ENCODE assay signal across 21 mouse cellular contexts in the genomic region with DNA sequence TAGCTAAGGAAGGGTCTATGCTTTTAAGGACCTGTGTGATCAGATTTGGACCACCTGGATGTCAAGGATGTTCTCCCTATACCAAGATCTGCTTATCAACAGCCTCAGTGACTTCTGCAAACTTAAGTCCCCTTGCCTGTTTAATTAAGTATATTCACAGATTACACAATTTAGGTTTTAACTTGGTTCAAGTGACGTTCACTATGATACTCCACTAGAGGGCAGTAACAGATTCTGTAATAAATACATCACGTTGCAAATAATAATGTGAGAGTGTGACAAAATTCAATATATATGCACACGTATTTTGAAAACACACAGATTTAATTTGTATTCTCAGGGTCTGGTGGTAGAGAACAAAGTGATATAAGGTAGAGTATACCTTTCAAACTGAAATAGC. TPM values are rescaled to one million over a fixed set of nuclear protein-coding genes. Genes with fewer than 3 reads are reported as not detected.
DNase-seq lines count a peak whose midpoint lies in the region; ATAC-seq and TF ChIP-seq lines count a peak whose summit lies in the region.
"Had no signal": no experiment of that assay in that cellular context is flagged by ENCODE, and none has a peak within 500 bp of the region (broad histone marks: within the 10 kb centered on the region; RNA-seq: fewer than 3 reads in every experiment).

No protein-coding gene starts in this region.

- H3K9me3 ChIP-seq in midbrain, embryonic 14.5 days (ENCODE audit: control insufficient read depth, low read length): no peaks in the 10 kb centered on the region
- no peaks in the 10 kb centered on the region for H3K9me3 ChIP-seq in midbrain, embryonic 15.5 days
- H3K9me3 ChIP-seq: embryonic facial prominence, embryonic 15.5 days; liver, embryonic 15.5 days had no signal

- no peak for TF ChIP-seq POLR2A in heart, adult 2 months (IDR thresholded peaks at IDR 0.05; ENCODE audit: insufficient read depth, low read depth, low read length)

- intact Hi-C loops in heart, adult 2 months (cut with DNase I): loop anchor here (5.0 kb wide), 1 partner anchor 265 kb away; no protein-coding TSS in a partner anchor
- intact Hi-C loops in heart, postnatal 10 days (cut with DNase I): loop anchor here (2.0 kb wide), 1 partner anchor 266 kb away; no protein-coding TSS in a partner anchor

- WGBS in heart, adult 2 months: 26% methylated on average over 3 of the region's 3 CpGs
- WGBS in midbrain, embryonic 14.5 days: 38% methylated on average over 3 of the region's 3 CpGs
- WGBS in midbrain, embryonic 15.5 days: 34% methylated on average over 3 of the region's 3 CpGs

- H3K27ac ChIP-seq in heart, adult 2 months: no peak overlapping the region
- no peak overlapping the region for H3K27ac ChIP-seq in midbrain, embryonic 14.5 days (replicated peaks; ENCODE audit: low read depth, low read length)
- H3K27ac ChIP-seq in midbrain, embryonic 15.5 days: no peak overlapping the region
- H3K27ac ChIP-seq: embryonic facial prominence, embryonic 15.5 days; liver, embryonic 15.5 days had no signal

- no peak for ATAC-seq in midbrain, embryonic 14.5 days (ENCODE audit: low FRiP score, low TSS enrichment)
- ATAC-seq in midbrain, embryonic 15.5 days (replicated peaks): no peak

- H3K4me1 ChIP-seq in heart, adult 2 months (ENCODE audit: control insufficient read depth, insufficient read depth, low read length): no peaks in the 10 kb centered on the region
- no peaks in the 10 kb centered on the region for H3K4me1 ChIP-seq in midbrain, embryonic 14.5 days (ENCODE audit: control insufficient read depth, insufficient read depth, low read length)
- H3K4me1 ChIP-seq in midbrain, embryonic 15.5 days: no peaks in the 10 kb centered on the region
- H3K4me1 ChIP-seq: embryonic facial prominence, embryonic 15.5 days; liver, embryonic 15.5 days had no signal

- no peak overlapping the region for H3K4me2 ChIP-seq in midbrain, embryonic 14.5 days (ENCODE audit: low read length)
- no peak overlapping the region for H3K4me2 ChIP-seq in midbrain, embryonic 15.5 days
- H3K4me2 ChIP-seq: embryonic facial prominence, embryonic 15.5 days; liver, embryonic 15.5 days; midbrain, embryonic 11.5 days had no signal

- H3K27me3 ChIP-seq in heart, adult 2 months (ENCODE audit: control insufficient read depth, insufficient read depth, low read length): no peaks in the 10 kb centered on the region
- no peaks in the 10 kb centered on the region for H3K27me3 ChIP-seq in midbrain, embryonic 14.5 days (ENCODE audit: control insufficient read depth, insufficient read depth, low read length)
- H3K27me3 ChIP-seq in midbrain, embryonic 15.5 days (replicated peaks): no peaks in the 10 kb centered on the region
- H3K27me3 ChIP-seq: embryonic facial prominence, embryonic 15.5 days; liver, embryonic 15.5 days had no signal

- no peaks in the 10 kb centered on the region for H3K36me3 ChIP-seq in heart, adult 2 months (ENCODE audit: control insufficient read depth, insufficient read depth, low read length)
- no peaks in the 10 kb centered on the region for H3K36me3 ChIP-seq in midbrain, embryonic 14.5 days (ENCODE audit: control insufficient read depth, insufficient read depth, low read length)
- H3K36me3 ChIP-seq in midbrain, embryonic 15.5 days (replicated peaks): no peaks in the 10 kb centered on the region
- H3K36me3 ChIP-seq: embryonic facial prominence, embryonic 15.5 days; liver, embryonic 15.5 days had no signal

- H3K79me2 ChIP-seq in heart, adult 2 months (replicated peaks; ENCODE audit: control insufficient read depth, insufficient read depth, low read length): no peaks in the 10 kb centered on the region

- H3K4me3 ChIP-seq in heart, adult 2 months: no peak overlapping the region
- no peak overlapping the region for H3K4me3 ChIP-seq in midbrain, embryonic 14.5 days (replicated peaks; ENCODE audit: low read depth, low read length)
- no peak overlapping the region for H3K4me3 ChIP-seq in midbrain, embryonic 15.5 days
- H3K4me3 ChIP-seq: embryonic facial prominence, embryonic 15.5 days; liver, embryonic 15.5 days had no signal

- TF ChIP-seq CTCF in heart, adult 2 months (IDR thresholded peaks at IDR 0.05): peak; percentile 65

- DNase-seq in heart, adult 2 months: no peak
- DNase-seq in heart, postnatal 10 days: no peak
- DNase-seq in midbrain, embryonic 14.5 days: peak; percentile 67
- peak; percentile 7 for DNase-seq in c-Kit-positive CD71-negative TER-119-negative erythroid progenitor cells, embryonic 14.5 days (ENCODE audit: low read depth)
- DNase-seq in right cerebral cortex, adult 18-20 months: no peak
- no peak for DNase-seq in heart, postnatal 4 days
- no peak for DNase-seq in heart, adult 9 months (ENCODE audit: low spot score in 2 of 2)
- DNase-seq: adrenal gland, adult 8-10 months; cerebellum, adult 11-12 months; heart, postnatal 36 days; kidney, postnatal 14 days; spleen, adult 18-20 months; thymus, postnatal 36 days had no signal

- no peak overlapping the region for H3K9ac ChIP-seq in heart, adult 2 months (ENCODE audit: low read depth, low read length)
- H3K9ac ChIP-seq in midbrain, embryonic 14.5 days (replicated peaks; ENCODE audit: low read length): no peak overlapping the region
- no peak overlapping the region for H3K9ac ChIP-seq in midbrain, embryonic 15.5 days
- H3K9ac ChIP-seq: embryonic facial prominence, embryonic 15.5 days; liver, embryonic 15.5 days had no signal

- TF ChIP-seq EP300 in heart, adult 2 months (IDR thresholded peaks at IDR 0.05; ENCODE audit: insufficient read depth, low read depth, low read length): no peak

RNA-seq across cellular contexts. Expression of gene Try4, which starts 39.3 kb away (rescaled TPM):
- total RNA-seq in heart, adult 2 months (2021): not detected
- 0.29 and 0.53 TPM in 2 replicates for polyA plus RNA-seq in heart, adult 2 months (2012; rRNA removed)
- not detected for total RNA-seq in heart, postnatal 10 days (2021)
- not detected in 2 replicates for polyA plus RNA-seq in midbrain, embryonic 14.5 days (2014; fragmentation: Nextera tagmentation; extraction: Ambion mirVana)
- polyA plus RNA-seq in midbrain, embryonic 15.5 days (2015; fragmentation: Nextera tagmentation; extraction: Ambion mirVana): not detected in 2 replicates
- total RNA-seq in heart, postnatal 4 days (2021): not detected
- total RNA-seq: adrenal gland, adult 8-10 months; ES-E14; gastrocnemius, adult 18-20 months; heart, postnatal 36 days; left cerebral cortex, adult 18-20 months; neutrophil, adult 5-6 weeks had no signal
- polyA plus RNA-seq: embryonic facial prominence, embryonic 15.5 days; liver, embryonic 15.5 days; midbrain, embryonic 11.5 days had no signal

RNA-seq across cellular contexts. Expression of gene Try5, which starts 53.8 kb away (rescaled TPM):
- not detected for total RNA-seq in heart, adult 2 months (2021)
- polyA plus RNA-seq in heart, adult 2 months (2012; rRNA removed): 0.41 TPM in 1 of 2 replicates, not detected in the other
- not detected for total RNA-seq in heart, postnatal 10 days (2021)
- 0.64 TPM in 1 of 2 replicates, not detected in the other for polyA plus RNA-seq in midbrain, embryonic 14.5 days (2014; fragmentation: Nextera tagmentation; extraction: Ambion mirVana)
- not detected in 2 replicates for polyA plus RNA-seq in midbrain, embryonic 15.5 days (2015; fragmentation: Nextera tagmentation; extraction: Ambion mirVana)
- not detected for total RNA-seq in heart, postnatal 4 days (2021)
- total RNA-seq: adrenal gland, adult 8-10 months; ES-E14; gastrocnemius, adult 18-20 months; heart, postnatal 36 days; left cerebral cortex, adult 18-20 months; neutrophil, adult 5-6 weeks had no signal
- polyA plus RNA-seq: embryonic facial prominence, embryonic 15.5 days; liver, embryonic 15.5 days; midbrain, embryonic 11.5 days had no signal

Comparison
In these comparisons a context has a peak if more than half of its experiments do, and no peak if none do; other contexts are left out.
1. DNase-seq: peak in midbrain, embryonic 14.5 days (single experiment) and c-Kit-positive CD71-negative TER-119-negative erythroid progenitor cells, embryonic 14.5 days (single experiment); none in heart, adult 2 months (0 of 2), heart, postnatal 10 days (0 of 2), right cerebral cortex, adult 18-20 months (single experiment), heart, postnatal 4 days (single experiment) and heart, adult 9 months (0 of 2).